Mouse (Mus musculus) thymus, adult 2 months (tissue): ENCODE measurements around the gene H13.

Source experiments
- CTCF ChIP-seq: fragments of 200-500 bp; IDR thresholded peaks from 2 replicates; pipeline ENCODE4 v1.5.1; 2012; ENCODE audit warnings: mild to moderate bottlenecking, control low read depth, low read length, moderate library complexity, borderline replicate concordance; ENCODE audit not compliant: control insufficient read depth, poor library complexity, insufficient read depth; ENCODE audit errors: extremely low read depth
- POLR2A ChIP-seq: fragments of 200-500 bp; IDR thresholded peaks from 2 replicates; pipeline ENCODE4 v1.6.1; 2012; ENCODE audit warnings: mild to moderate bottlenecking, low read length, control low read depth, moderate library complexity; ENCODE audit not compliant: control insufficient read depth, poor library complexity, insufficient read depth; ENCODE audit errors: extremely low read depth

DNA sequence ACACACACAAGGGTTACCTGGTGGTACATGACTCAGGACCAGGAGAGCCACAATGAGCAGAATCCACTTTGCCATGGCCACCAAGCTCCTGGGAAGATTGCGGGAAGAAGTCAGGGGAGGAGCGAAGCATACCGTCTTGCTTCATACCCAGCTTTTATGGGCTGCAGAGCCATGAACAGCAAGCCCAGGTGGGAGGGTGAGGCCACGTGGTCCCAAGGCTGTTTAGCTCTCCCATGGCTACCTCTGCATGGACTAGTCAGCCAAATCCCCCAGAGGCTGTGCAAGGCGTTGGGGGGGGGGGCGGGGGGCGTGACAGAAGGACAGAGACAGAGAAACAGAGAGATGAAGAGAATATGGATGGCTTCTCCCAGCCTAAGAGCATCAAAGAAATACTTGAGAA is 46.3 kb upstream of the H13 start, which contains the start of gene Defb25:
- TF ChIP-seq POLR2A: no peak
- TF ChIP-seq CTCF: no peak
